Mouse (Mus musculus) layer of hippocampus, postnatal 25 days (tissue): ENCODE measurements around the gene Prrt2. TPM values are rescaled to one million over a fixed set of nuclear protein-coding genes. Genes with fewer than 3 reads are reported as not detected.

Source experiments
- DNase-seq, 2 experiments: peaks; one replicate each; pipeline ENCODE4 v3.0.0; 2022; ENCODE audit warnings: mixed read lengths in 2 of 2, low spot score in 1 of 2; ENCODE audit errors: extremely low spot score in 1 of 2
- total RNA-seq, 2 experiments: library from RNA; stranded (reverse); gene quantifications; 2 replicates each; pipeline ENCODE4 v1.2.3; 2021

Prrt2 gene
- total RNA-seq: 100 to 1,000 TPM; 226 to 235 TPM

GRCm38 (mm10) chr7:127020901-127021562 lies at the start of gene Prrt2, which contains the start of gene Gm42742:
Gene Prrt2 (minus strand): TSS chr7:127021211.
Gene Gm42742 (minus strand): TSS chr7:127021097.
- peak in 1 of 2 experiments; percentile 62 for DNase-seq

GRCm38 (mm10) chr7:127066317-127066716 lies 45.3 kb upstream of the Prrt2 start:
- no peak for DNase-seq

- no peak for DNase-seq
Observed at GRCm38 (mm10) chr7:127065538-127065937, 44.5 kb upstream of the Prrt2 start.

- DNase-seq: no peak
Observed at GRCm38 (mm10) chr7:127055026-127055585, 34.1 kb upstream of the Prrt2 start.

- peak; percentile 75 to 89 for DNase-seq
Observed at GRCm38 (mm10) chr7:127041851-127042672, 21.1 kb upstream of the Prrt2 start, which contains the start of gene Kif22. Gene Kif22 (minus strand): TSS chr7:127042471.

- DNase-seq: no peak
Observed at GRCm38 (mm10) chr7:127031244-127031643, 10.2 kb upstream of the Prrt2 start.

GRCm38 (mm10) chr7:127030172-127030571 lies 9.2 kb upstream of the Prrt2 start:
- DNase-seq: no peak

GRCm38 (mm10) chr7:127027885-127028284 lies 6.9 kb upstream of the Prrt2 start:
- no peak for DNase-seq

GRCm38 (mm10) chr7:127026984-127027726 lies 6.1 kb upstream of the Prrt2 start, which contains the start of gene Maz:
Gene Maz (minus strand): TSS chr7:127027037.
- DNase-seq: peak; percentile 97 to 98

- DNase-seq: peak in 1 of 2 experiments; percentile 53
Observed at GRCm38 (mm10) chr7:127026616-127026983, 5.6 kb upstream of the Prrt2 start.

- DNase-seq: no peak
Observed at GRCm38 (mm10) chr7:127026161-127026600, 5.2 kb upstream of the Prrt2 start.

GRCm38 (mm10) chr7:127025556-127026160 lies 4.6 kb upstream of the Prrt2 start:
- DNase-seq: no peak

- DNase-seq: peak; percentile 63 to 69
Observed at GRCm38 (mm10) chr7:127024755-127025555, 3.9 kb upstream of the Prrt2 start.

GRCm38 (mm10) chr7:127023896-127024690 lies 3.1 kb upstream of the Prrt2 start:
- no peak for DNase-seq

- no peak for DNase-seq
Observed at GRCm38 (mm10) chr7:127023272-127023691, 2.3 kb upstream of the Prrt2 start.

- DNase-seq: no peak
Observed at GRCm38 (mm10) chr7:127022528-127023271, 1.7 kb upstream of the Prrt2 start.
